Mouse (Mus musculus) embryonic facial prominence, embryonic 14.5 days (tissue): Measurements from ENCODE around the gene Nlgn3. TPM values are rescaled to one million over a fixed set of nuclear protein-coding genes. Genes with fewer than 3 reads are reported as not detected.

Source experiments
- ATAC-seq: fragments of 200-750 bp; cut with Nextera tagmentation; 2 replicates; pipeline ENCODE4 v1.8.0; 2017; ENCODE audit warnings: low read depth, moderate number of reproducible peaks, moderate TSS enrichment
- DNase-seq: peaks from one replicate; pipeline ENCODE4 v3.0.0-alpha.2; 2015; ENCODE audit warnings: low spot score
- H3K27ac ChIP-seq: fragments of 300-500 bp; sonication (generic); replicated peaks from 2 replicates; pipeline ENCODE4 v1.5.1; 2014; ENCODE audit warnings: low read depth, mild to moderate bottlenecking, low read length, moderate library complexity
- H3K27me3 ChIP-seq: fragments of 300-500 bp; sonication (generic); replicated peaks from 2 replicates; pipeline ENCODE4 v1.6.1; 2014; ENCODE audit warnings: low read length; ENCODE audit not compliant: control insufficient read depth, insufficient read depth
- H3K36me3 ChIP-seq: fragments of 300-500 bp; sonication (generic); 2 replicates; pipeline ENCODE4 v1.6.1; 2014; ENCODE audit warnings: low read length, mixed read lengths; ENCODE audit not compliant: control insufficient read depth, insufficient read depth
- H3K4me1 ChIP-seq: fragments of 300-500 bp; sonication (generic); 2 replicates; pipeline ENCODE4 v1.6.1; 2014; ENCODE audit warnings: antibody characterized with exemption, low read length; ENCODE audit not compliant: control insufficient read depth, insufficient read depth
- H3K4me2 ChIP-seq: fragments of 300-500 bp; sonication (generic); 2 replicates; pipeline ENCODE4 v1.6.1; 2014; ENCODE audit warnings: low read depth, mild to moderate bottlenecking, low read length, moderate library complexity, mixed read lengths
- H3K4me3 ChIP-seq: fragments of 300-500 bp; sonication (generic); 2 replicates; pipeline ENCODE4 v1.5.1; 2014; ENCODE audit warnings: low read depth, mild to moderate bottlenecking, low read length
- H3K9ac ChIP-seq: fragments of 300-500 bp; sonication (generic); 2 replicates; pipeline ENCODE4 v1.6.1; 2014; ENCODE audit warnings: low read depth, mild to moderate bottlenecking, low read length, moderate library complexity, mixed read lengths
- H3K9me3 ChIP-seq: fragments of 300-500 bp; sonication (generic); 2 replicates; pipeline ENCODE4 v1.6.1; 2016; ENCODE audit warnings: low read length; ENCODE audit not compliant: control insufficient read depth
- WGBS: fragments of 180-500 bp; shearing (Covaris S2); extraction: QIAGEN DNeasy Blood & Tissue Kit; methylation state at CpG from one replicate; pipeline ENCODE4 v1.1.7; 2014; 5-methylcytosine and 5-hydroxymethylcytosine counted together
- polyA plus RNA-seq: library from polyadenylated mRNA; unstranded; fragments of >200 nt; fragmentation: Nextera tagmentation; extraction: Ambion mirVana; gene quantifications from 2 replicates; pipeline ENCODE4 v1.2.1, GENCODE M21; 2014

The Nlgn3 gene
- polyA plus RNA-seq, 1 experiment from 2014 or later = 13.9 TPM

DNA sequence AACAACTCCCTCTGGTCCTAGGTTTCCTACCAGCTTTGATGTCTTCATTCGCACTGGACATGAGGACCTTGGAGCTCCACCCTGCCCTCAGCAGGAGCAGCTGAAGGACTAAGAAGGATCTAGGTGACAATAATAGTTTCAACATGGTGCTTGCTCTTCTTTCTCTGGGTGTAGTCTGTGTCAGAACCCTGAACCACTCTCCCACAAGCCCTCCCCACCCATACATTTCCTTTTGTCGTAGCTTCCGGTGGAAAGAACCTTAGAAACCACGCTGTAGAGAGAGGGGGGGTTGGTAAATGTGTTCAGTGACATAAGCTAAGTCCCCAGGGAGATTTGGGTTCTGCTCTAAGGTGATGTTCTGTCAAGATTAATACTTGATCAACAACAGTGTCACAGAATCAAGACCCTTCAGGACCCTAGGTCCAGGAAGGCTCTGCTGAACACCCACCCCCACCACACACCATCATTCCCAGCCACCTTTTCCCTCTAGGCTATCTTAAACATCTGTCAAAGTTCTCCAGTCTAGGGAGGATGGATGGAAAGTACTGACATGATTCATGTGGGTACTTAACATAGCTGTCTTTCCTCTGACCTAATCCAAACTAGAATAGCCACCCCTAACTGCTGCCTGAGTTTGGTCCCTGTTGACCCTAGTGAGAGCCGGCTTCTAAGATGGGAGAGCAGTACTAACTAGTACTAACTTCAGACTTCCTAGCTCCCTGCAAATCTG, 30.8 kb upstream of the Nlgn3 start, which contains the start of gene Il2rg:
Gene Il2rg, minus strand, starts transcription at position 231 of the 730 bp plus-strand sequence.
- no peak within 1 kb of the TSS for H3K27ac ChIP-seq
- no peaks in the 10 kb centered on the region for H3K36me3 ChIP-seq
- no peak within 1 kb of the TSS for H3K9ac ChIP-seq
- H3K4me3 ChIP-seq = no peak within 1 kb of the TSS
- no peak for ATAC-seq
- H3K9me3 ChIP-seq = no peaks in the 10 kb centered on the region
- H3K4me2 ChIP-seq = no peak within 1 kb of the TSS
- H3K4me1 ChIP-seq = no peaks in the 10 kb centered on the region
- 57% methylated on average over 5 of the region's 5 CpGs for WGBS
- DNase-seq = no peak
- peaks cover 7% of the 10 kb centered on the region; the same call in 1 of the 2 replicates for H3K27me3 ChIP-seq

DNA sequence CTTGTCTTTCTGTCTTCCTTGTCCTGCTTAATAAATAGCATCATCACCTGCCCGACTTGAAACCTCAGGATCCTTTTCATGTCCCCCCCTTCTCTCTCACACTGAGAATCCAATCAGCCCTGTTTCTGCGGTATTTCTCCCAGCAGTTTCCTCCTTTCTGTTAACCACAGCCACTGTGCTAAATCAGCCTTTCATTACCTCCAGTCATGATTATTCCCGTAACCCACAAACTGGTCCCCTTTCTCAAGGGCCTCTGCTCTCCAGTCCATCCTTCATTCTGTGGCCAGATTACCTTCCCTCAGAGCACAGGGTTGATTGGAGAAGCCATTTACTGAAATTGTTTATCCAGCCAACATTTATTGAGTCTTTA, 30.2 kb upstream of the Nlgn3 start, which contains the start of gene Gm20489:
Gene Gm20489, minus strand, starts transcription at position 269 of the 370 bp plus-strand sequence.
- ATAC-seq = no peak
- Histone ChIP-seq H3K4me3 (no peak within 1 kb of the TSS), H3K9ac (no peak within 1 kb of the TSS)

DNA sequence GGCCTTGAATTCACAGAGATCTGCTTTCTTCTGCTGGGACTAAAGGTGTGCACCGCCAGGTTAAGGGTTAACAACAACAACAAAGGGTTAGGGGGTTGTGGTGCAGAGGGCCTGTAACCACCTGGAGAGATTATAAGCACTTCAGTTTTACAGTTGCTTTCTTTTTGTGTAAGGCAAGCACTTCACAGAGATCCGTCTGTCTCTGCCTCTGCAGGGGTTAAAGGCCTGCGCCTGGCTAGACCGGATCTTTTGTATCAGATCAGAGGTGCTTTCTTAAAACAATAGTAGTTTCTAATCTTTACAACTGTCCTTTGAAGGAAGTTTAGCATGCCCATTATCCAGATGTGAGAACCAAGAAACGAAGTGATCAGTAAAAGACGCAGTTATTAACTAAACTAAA, 25.6 kb upstream of the Nlgn3 start:
- Histone ChIP-seq H3K9me3 (no peaks in the 10 kb centered on the region), H3K9ac (peak overlapping the region; percentile 76), H3K27ac (peak overlapping the region; percentile 52; the same call in 1 of the 2 replicates), H3K4me1 (no peaks in the 10 kb centered on the region), H3K27me3 (peaks cover 6% of the 10 kb centered on the region; the same call in 1 of the 2 replicates), H3K36me3 (peaks cover 17% of the 10 kb centered on the region), H3K4me3 (peak overlapping the region; percentile 58), H3K4me2 (peak overlapping the region; percentile 57; the same call in 1 of the 2 replicates)
- no peak for DNase-seq
- no peak for ATAC-seq
- WGBS = 25% methylated on average over 6 of the region's 6 CpGs

More for the DNA sequence above, 30.2 kb upstream of the Nlgn3 start, which contains the start of gene Gm20489:
- H3K27ac ChIP-seq = no peak within 1 kb of the TSS
- peaks cover 7% of the 10 kb centered on the region; the same call in 1 of the 2 replicates for H3K27me3 ChIP-seq
- H3K4me2 ChIP-seq = no peak within 1 kb of the TSS
- DNase-seq = no peak
- no peaks in the 10 kb centered on the region for H3K4me1 ChIP-seq
- WGBS = 51% methylated on average over 3 of the region's 3 CpGs
- no peaks in the 10 kb centered on the region for H3K36me3 ChIP-seq
- no peaks in the 10 kb centered on the region for H3K9me3 ChIP-seq

DNA sequence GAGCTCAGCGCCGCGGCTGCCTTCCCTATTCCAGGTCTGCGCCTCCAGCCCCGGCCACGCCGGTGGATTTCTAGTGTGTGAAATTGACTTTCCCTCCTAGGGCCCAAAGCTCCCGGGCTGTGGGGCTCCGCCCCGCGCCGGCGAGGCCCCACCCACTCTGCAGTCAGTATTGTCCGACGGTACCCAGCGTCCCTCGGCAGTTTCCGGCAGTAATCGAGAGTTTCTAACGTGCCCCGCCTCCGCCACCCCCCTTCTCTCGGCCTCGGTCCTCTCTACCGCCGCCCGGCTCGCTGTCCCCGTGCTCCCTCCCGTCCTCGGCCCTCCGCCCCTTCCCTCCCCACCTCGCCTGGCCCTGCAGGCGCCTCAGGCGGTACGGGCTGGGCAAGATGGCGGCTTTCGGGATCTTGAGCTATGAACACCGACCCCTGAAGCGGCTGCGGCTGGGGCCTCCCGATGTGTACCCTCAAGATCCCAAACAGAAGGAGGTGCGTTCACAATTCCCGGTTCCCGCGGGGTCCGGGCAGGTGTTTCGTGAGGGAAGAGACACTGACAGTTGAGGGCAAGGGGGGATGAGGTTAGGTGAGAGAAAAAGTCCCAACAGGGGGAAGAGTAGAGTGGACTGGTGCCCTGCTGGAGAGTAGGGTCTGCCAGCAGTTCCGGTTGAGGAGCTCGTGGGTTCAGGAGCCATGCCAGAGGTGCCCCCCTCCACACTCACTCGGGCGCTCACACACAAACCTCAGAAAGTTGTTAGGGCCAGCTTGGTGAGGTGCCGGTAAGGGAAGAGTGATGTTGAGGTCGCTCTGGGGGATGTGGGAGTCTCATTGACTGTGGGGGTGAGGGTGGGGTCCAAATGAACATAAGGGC, 24.9 kb upstream of the Nlgn3 start, which contains the start of gene Med12:
Gene Med12, plus strand, starts transcription at position 156 of the 864 bp plus-strand sequence.
- Histone ChIP-seq H3K9me3 (no peaks in the 10 kb centered on the region), H3K27ac (peak within 1 kb of the TSS; percentile 61), H3K9ac (peak within 1 kb of the TSS; percentile 76), H3K4me2 (peak within 1 kb of the TSS; percentile 57), H3K4me1 (no peaks in the 10 kb centered on the region), H3K36me3 (peaks cover 24% of the 10 kb centered on the region), H3K4me3 (peak within 1 kb of the TSS; percentile 58), H3K27me3 (peaks cover 6% of the 10 kb centered on the region; the same call in 1 of the 2 replicates)
- DNase-seq = peak; percentile 95
- peak; percentile 98 for ATAC-seq
- WGBS = 16% methylated on average over 40 of the region's 54 CpGs

DNA sequence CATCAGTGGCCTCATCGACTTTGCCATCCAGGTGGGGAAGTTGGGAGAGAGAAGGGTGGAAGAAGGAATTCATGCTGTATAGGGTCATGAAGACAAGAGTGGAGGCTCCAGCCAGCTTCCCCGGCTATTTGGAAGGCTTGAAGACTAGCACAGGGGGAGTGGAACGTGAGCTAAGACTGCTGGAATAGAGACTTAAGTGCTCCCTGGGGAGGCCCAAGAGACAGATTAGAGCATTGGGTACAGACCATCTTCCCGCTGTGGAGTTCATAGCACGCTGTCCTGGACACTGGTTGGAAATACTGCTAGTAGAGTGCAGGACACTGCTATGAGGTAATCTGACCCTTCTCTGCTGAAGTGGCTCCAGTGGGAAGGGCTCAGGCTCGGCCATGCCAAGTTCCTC, 16.2 kb upstream of the Nlgn3 start:
- H3K9ac ChIP-seq = no peak overlapping the region
- H3K27ac ChIP-seq = no peak overlapping the region
- DNase-seq = no peak
- H3K4me2 ChIP-seq = no peak overlapping the region
- H3K36me3 ChIP-seq = peaks cover 60% of the 10 kb centered on the region
- H3K4me1 ChIP-seq = no peaks in the 10 kb centered on the region
- H3K4me3 ChIP-seq = no peak overlapping the region
- no peaks in the 10 kb centered on the region for H3K9me3 ChIP-seq
- no peaks in the 10 kb centered on the region; the same call in 1 of the 2 replicates for H3K27me3 ChIP-seq
- no peak for ATAC-seq
- 69% methylated on average over 6 of the region's 6 CpGs for WGBS

DNA sequence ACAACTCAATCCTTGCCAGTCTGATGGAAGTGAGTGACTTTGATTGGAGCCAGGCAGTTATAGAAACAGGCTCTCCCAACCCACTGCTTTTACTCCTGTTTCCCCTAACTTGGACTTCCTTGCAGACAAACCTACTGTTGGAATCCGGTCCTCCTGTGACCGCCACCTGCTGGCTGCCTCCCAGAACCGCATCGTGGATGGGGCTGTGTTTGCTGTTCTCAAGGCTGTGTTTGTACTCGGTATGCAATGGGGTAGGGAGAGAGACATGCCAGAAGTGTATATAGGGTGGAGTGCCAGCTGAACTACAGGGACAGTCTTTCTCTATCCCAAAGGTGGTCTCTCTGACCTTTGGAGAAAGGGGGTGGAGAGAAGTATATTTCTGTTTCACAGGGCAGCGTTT, 13.4 kb upstream of the Nlgn3 start:
- peaks cover 65% of the 10 kb centered on the region for H3K36me3 ChIP-seq

DNA sequence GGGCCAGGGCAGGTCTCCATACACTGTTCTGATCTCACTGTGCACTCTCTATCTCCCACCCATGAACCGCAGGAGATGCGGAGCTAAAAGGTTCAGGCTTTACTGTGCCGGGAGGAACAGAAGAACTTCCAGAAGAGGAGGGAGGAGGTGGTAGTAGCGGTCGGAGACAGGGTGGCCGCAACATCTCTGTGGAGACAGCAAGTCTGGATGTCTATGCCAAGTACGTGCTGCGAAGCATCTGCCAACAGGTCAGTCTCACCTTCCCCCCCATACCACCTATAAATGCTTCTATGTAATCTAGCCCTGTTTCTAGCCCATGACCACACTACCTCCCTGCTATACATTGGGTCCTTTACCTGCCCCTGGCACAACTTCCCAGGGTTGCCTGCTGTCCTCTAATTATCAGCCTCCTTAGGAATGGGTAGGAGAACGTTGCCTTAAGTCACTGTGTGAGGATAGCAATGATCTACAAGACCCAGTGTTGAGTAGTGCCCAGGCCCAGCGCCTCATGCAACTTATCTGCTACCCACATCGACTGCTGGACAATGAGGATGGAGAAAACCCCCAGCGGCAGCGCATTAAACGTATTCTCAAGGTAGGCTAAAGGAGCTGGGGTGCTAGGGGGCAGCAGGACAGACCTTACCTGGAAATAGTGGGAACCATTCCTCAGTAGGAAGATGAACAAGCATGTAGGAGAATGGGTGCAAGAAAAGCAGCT, 12.9 kb upstream of the Nlgn3 start:
- H3K27me3 ChIP-seq = peaks cover 2% of the 10 kb centered on the region
- H3K4me1 ChIP-seq = no peaks in the 10 kb centered on the region
- whole genome bisulfite sequencing = 86% methylated on average over 14 of the region's 14 CpGs
- ATAC-seq (no peak), DNase-seq (no peak)
- H3K4me2 ChIP-seq = no peak overlapping the region
- H3K4me3 ChIP-seq = no peak overlapping the region
- H3K36me3 ChIP-seq = peaks cover 68% of the 10 kb centered on the region
- H3K9ac ChIP-seq = no peak overlapping the region
- no peaks in the 10 kb centered on the region for H3K9me3 ChIP-seq
- no peak overlapping the region for H3K27ac ChIP-seq

More for the DNA sequence above, 13.4 kb upstream of the Nlgn3 start:
- Histone ChIP-seq H3K27me3 (peaks cover 2% of the 10 kb centered on the region), H3K4me2 (no peak overlapping the region), H3K4me3 (no peak overlapping the region), H3K4me1 (no peaks in the 10 kb centered on the region), H3K9me3 (no peaks in the 10 kb centered on the region), H3K9ac (no peak overlapping the region), H3K27ac (no peak overlapping the region)
- 29% methylated on average over 6 of the region's 6 CpGs for WGBS
- ATAC-seq (no peak; the same call in 1 of the 2 replicates), DNase-seq (peak; percentile 44)

DNA sequence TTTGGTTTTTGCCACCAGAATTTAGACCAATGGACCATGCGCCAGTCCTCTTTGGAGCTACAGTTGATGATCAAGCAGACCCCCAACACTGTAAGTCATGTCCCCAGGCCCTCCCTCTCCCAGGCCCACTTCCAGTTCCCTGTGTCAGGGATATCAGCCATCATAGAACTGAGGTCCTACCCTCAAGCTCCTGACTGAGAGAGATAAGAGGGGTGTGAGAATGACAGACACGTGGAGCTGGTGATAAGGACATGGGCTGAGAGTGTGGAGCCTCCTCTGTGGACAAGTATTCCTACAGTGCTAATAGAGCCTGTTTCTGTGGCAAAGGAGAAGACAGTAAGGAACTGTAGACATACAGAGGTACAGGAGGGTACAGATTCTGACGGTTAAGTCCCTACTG, 11.4 kb upstream of the Nlgn3 start:
- DNase-seq (no peak), ATAC-seq (no peak)
- no peak overlapping the region for H3K4me3 ChIP-seq
- H3K4me2 ChIP-seq = no peak overlapping the region
- H3K36me3 ChIP-seq = peaks cover 78% of the 10 kb centered on the region
- no peaks in the 10 kb centered on the region for H3K9me3 ChIP-seq
- H3K9ac ChIP-seq = no peak overlapping the region
- peaks cover 2% of the 10 kb centered on the region for H3K27me3 ChIP-seq
- WGBS = 86% methylated on average over 2 of the region's 3 CpGs
- no peaks in the 10 kb centered on the region for H3K4me1 ChIP-seq
- H3K27ac ChIP-seq = no peak overlapping the region
